Mouse (Mus musculus): ENCODE measurements around the gene Lhx6.

DNA sequence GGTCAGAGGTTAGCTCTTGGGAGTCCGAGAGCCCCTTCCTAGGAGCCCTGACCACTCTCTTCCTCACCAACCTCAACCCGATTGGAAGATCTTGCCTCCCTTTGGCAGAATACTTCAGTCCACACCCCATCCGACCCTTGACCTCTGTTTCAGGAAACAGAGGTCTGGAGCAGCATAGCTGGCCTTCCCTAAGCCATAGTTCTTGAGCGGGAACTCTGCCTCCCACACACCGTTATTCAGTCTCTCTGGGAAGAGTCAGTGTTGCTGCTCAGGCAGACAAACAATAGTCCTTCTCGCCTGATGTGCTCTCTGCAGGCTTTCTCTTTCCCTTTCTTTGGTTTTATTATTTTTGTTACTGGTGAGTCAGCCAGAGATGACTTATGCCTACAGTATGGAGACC, 5.5 kb downstream of the Lhx6 start:
- TF ChIP-seq CTCF (IDR thresholded peaks at IDR 0.05; ENCODE audit: low read depth): no peak
- no peak for TF ChIP-seq EP300 (IDR thresholded peaks at IDR 0.05; ENCODE audit: low read depth)

Measured in liver, embryonic 14.5 days (tissue).